Mouse (Mus musculus) spleen, adult 2 months (tissue): Measurements from ENCODE around the gene Nfkbiz.

ENCODE experiments used
- CTCF ChIP-seq: fragments of 200-500 bp; IDR thresholded peaks from 2 replicates; pipeline ENCODE4 v1.5.1; 2011; ENCODE audit warnings: mild to moderate bottlenecking, inconsistent platforms; ENCODE audit not compliant: insufficient read depth, insufficient read length, insufficient replicate concordance; ENCODE audit errors: extremely low read depth
- POLR2A ChIP-seq: fragments of 200-500 bp; IDR thresholded peaks from 2 replicates; pipeline ENCODE4 v1.6.1; 2011; ENCODE audit warnings: low read depth, low read length, inconsistent platforms

DNA sequence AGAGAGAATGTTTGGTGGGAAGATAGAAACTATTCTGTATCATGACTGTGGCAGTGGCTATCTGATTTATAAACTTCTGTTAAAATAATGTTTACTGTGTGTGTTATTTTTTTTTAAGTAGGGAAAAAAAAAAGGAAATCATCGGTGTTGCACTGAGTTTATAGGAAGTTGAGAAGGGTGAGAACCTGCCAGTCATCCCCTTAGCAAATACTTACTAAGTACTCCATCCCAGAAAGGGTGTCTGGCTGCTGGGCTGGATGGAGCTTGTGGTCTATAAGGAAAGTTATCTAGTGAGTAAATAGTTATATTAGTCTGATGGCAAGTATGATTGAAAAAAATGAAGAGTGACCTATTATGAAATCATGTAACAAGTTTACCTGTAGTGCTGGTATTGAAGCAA lies 37.1 kb downstream of the Nfkbiz start:
- TF ChIP-seq CTCF = no peak
- no peak for TF ChIP-seq POLR2A
